Mouse (Mus musculus) heart, embryonic 11.5 days (tissue): Measurements from ENCODE around the gene Cenpi. TPM values are rescaled to one million over a fixed set of nuclear protein-coding genes. Genes with fewer than 3 reads are reported as not detected.
"Not testable (repeated sequence)": the region's sequence is repeated elsewhere in the genome, so short reads cannot be mapped to it uniquely, and the experiment has no call there.

ENCODE experiments used
- ATAC-seq: fragments of 200-750 bp; cut with Nextera tagmentation; replicated peaks from 2 replicates; pipeline ENCODE4 v1.8.0; 2017; ENCODE audit warnings: moderate library complexity; ENCODE audit not compliant: insufficient number of reproducible peaks, low FRiP score, low TSS enrichment
- H3K27ac ChIP-seq: fragments of 300-500 bp; sonication (generic); 2 replicates; pipeline ENCODE4 v1.5.1; 2014; ENCODE audit warnings: mild to moderate bottlenecking, low read depth, low read length
- H3K27me3 ChIP-seq: fragments of 300-500 bp; sonication (generic); 2 replicates; pipeline ENCODE4 v1.6.1; 2014; ENCODE audit warnings: mild to moderate bottlenecking, low read length, mixed read lengths; ENCODE audit not compliant: control insufficient read depth, insufficient read depth
- H3K36me3 ChIP-seq: fragments of 300-500 bp; sonication (generic); 2 replicates; pipeline ENCODE4 v1.6.1; 2014; ENCODE audit warnings: mild to moderate bottlenecking, low read length, moderate library complexity, mixed read lengths; ENCODE audit not compliant: control insufficient read depth, insufficient read depth
- H3K4me1 ChIP-seq: fragments of 300-500 bp; sonication (generic); 2 replicates; pipeline ENCODE4 v1.6.1; 2014; ENCODE audit warnings: low read length; ENCODE audit not compliant: control insufficient read depth, insufficient read depth
- H3K4me2 ChIP-seq: fragments of 300-500 bp; sonication (generic); 2 replicates; pipeline ENCODE4 v1.6.1; 2014; ENCODE audit warnings: mild to moderate bottlenecking, moderate library complexity
- H3K4me3 ChIP-seq: fragments of 300-500 bp; sonication (generic); 2 replicates; pipeline ENCODE4 v1.5.1; 2014; ENCODE audit warnings: low read depth, low read length
- H3K9ac ChIP-seq: fragments of 300-500 bp; sonication (generic); 2 replicates; pipeline ENCODE4 v1.6.1; 2014; ENCODE audit warnings: mild to moderate bottlenecking, low read depth, low read length, moderate library complexity
- H3K9me3 ChIP-seq: fragments of 300-500 bp; sonication (generic); replicated peaks from 2 replicates; pipeline ENCODE4 v1.6.1; 2016; ENCODE audit warnings: low read length; ENCODE audit not compliant: control insufficient read depth
- WGBS: fragments of 180-500 bp; shearing (Covaris S2); extraction: QIAGEN DNeasy Blood & Tissue Kit; methylation state at CpG from one replicate; pipeline ENCODE4 v1.1.7; 2014; ENCODE audit not compliant: insufficient replicate concordance; 5-methylcytosine and 5-hydroxymethylcytosine counted together
- polyA plus RNA-seq: library from polyadenylated mRNA; unstranded; fragments of >200 nt; fragmentation: Nextera tagmentation; extraction: Ambion mirVana; gene quantifications from 2 replicates; pipeline ENCODE4 v1.2.1, GENCODE M21; 2014

Gene Cenpi
- polyA plus RNA-seq, 1 experiment from 2014 or later: 28.6 TPM

DNA sequence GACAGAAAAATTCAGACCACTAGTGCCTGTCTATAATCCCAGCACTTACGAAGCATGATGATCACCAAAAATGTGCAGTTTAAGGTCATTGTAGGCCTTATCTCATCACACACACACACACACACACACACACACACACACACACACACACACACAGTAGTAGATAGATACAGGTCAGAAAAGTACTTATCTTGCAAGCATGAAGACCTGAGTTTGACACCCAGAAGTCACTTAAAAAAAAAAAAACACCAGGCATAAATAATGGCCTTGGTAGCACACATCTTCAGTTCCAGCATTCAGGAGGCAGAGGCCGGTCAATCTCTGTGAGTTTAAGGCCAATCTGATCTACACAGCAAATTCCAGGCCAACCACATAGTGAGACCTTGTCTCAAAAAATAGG, 20.6 kb upstream of the Cenpi start:
- H3K27ac ChIP-seq: no peak overlapping the region
- no peaks in the 10 kb centered on the region for H3K9me3 ChIP-seq
- no peaks in the 10 kb centered on the region for H3K27me3 ChIP-seq
- H3K4me3 ChIP-seq: no peak overlapping the region
- H3K9ac ChIP-seq: no peak overlapping the region
- H3K4me2 ChIP-seq: no peak overlapping the region
- no peak for ATAC-seq
- no peaks in the 10 kb centered on the region for H3K4me1 ChIP-seq
- 87% methylated on average over 2 of the region's 2 CpGs for WGBS
- no peaks in the 10 kb centered on the region for H3K36me3 ChIP-seq

DNA sequence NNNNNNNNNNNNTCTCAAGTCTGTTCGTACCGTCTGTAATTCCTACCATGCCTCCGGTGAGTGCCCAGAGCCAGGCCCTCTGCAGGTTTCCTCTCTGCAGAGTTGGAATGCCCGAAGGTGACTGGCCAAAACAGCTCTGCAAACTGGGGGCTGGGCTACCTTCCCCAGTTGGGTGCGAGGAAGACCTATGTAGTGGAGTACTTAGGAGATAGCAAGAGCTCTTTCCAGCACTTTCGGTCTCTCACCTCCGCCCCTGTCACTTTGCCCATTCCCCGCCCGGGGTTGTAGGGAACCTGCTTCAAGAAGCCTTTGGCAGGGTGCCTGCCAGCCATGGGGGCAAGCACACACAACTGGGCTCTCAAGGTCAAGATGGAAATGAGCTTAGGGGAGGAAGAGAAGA, 11.6 kb upstream of the Cenpi start:
- H3K36me3 ChIP-seq: no peaks in the 10 kb centered on the region
- no peak overlapping the region for H3K27ac ChIP-seq
- no peaks in the 10 kb centered on the region for H3K9me3 ChIP-seq
- peak overlapping the region; percentile 73 for H3K4me2 ChIP-seq
- 25% methylated on average over 9 of the region's 9 CpGs for WGBS
- H3K9ac ChIP-seq: no peak overlapping the region
- peak overlapping the region; percentile 45 for H3K4me3 ChIP-seq
- H3K27me3 ChIP-seq: peaks cover 3% of the 10 kb centered on the region; the same call in 1 of the 2 replicates
- ATAC-seq: no peak
- no peaks in the 10 kb centered on the region for H3K4me1 ChIP-seq

GRCm38 (mm10) chrX:134296737-134297136, 11.1 kb upstream of the Cenpi start:
- Histone ChIP-seq H3K27ac (no peak overlapping the region), H3K4me2 (peak overlapping the region; percentile 73), H3K36me3 (no peaks in the 10 kb centered on the region), H3K4me3 (peak overlapping the region; percentile 45; the same call in 1 of the 2 replicates), H3K9ac (no peak overlapping the region), H3K4me1 (no peaks in the 10 kb centered on the region), H3K9me3 (no peaks in the 10 kb centered on the region), H3K27me3 (peaks cover 3% of the 10 kb centered on the region; the same call in 1 of the 2 replicates)
- WGBS: 22% methylated on average over 7 of the region's 7 CpGs
- ATAC-seq: no peak

DNA sequence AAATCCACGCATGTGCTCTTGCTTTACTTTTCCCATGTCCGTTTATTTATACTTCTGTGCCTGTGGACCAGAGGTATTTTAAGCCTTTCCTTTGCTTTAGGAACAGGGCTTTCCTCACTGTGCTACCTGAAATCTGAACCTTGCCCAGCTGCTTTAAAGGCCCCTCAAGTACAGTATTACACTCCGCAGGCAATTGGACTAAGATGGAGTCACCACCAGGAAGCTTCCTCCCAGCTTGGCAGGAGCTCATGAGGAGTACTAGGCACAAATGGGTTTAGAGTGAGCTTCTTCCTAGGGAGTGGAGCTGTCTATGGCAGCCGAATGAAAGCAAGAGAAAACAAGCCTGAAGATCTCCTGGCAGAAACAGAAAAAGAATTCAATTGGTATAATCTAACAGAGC, 10.7 kb upstream of the Cenpi start:
- Histone ChIP-seq H3K4me1 (no peaks in the 10 kb centered on the region), H3K9me3 (no peaks in the 10 kb centered on the region), H3K36me3 (no peaks in the 10 kb centered on the region), H3K4me3 (no peak overlapping the region), H3K27ac (no peak overlapping the region), H3K9ac (no peak overlapping the region), H3K27me3 (peaks cover 3% of the 10 kb centered on the region; the same call in 1 of the 2 replicates), H3K4me2 (no peak overlapping the region; the same call in 1 of the 2 replicates)
- no peak for ATAC-seq
- 25% methylated on average over 4 of the region's 4 CpGs for WGBS

- no peaks in the 10 kb centered on the region for H3K9me3 ChIP-seq
- H3K27me3 ChIP-seq: peaks cover 3% of the 10 kb centered on the region; the same call in 1 of the 2 replicates
- H3K4me2 ChIP-seq: no peak overlapping the region
- no peaks in the 10 kb centered on the region for H3K4me1 ChIP-seq
- H3K36me3 ChIP-seq: no peaks in the 10 kb centered on the region
- H3K4me3 ChIP-seq: no peak overlapping the region
- no peak overlapping the region for H3K27ac ChIP-seq
- 56% methylated on average over 5 of the region's 5 CpGs for WGBS
- no peak overlapping the region for H3K9ac ChIP-seq
- no peak for ATAC-seq
Observed at GRCm38 (mm10) chrX:134300219-134300618, 7.7 kb upstream of the Cenpi start.

- no peak overlapping the region for H3K4me2 ChIP-seq
- H3K4me3 ChIP-seq: no peak overlapping the region
- no peak for ATAC-seq
- H3K36me3 ChIP-seq: no peaks in the 10 kb centered on the region
- H3K27ac ChIP-seq: no peak overlapping the region
- no peaks in the 10 kb centered on the region for H3K9me3 ChIP-seq
- H3K9ac ChIP-seq: no peak overlapping the region
- H3K4me1 ChIP-seq: no peaks in the 10 kb centered on the region
- H3K27me3 ChIP-seq: no peaks in the 10 kb centered on the region
- WGBS: 83% methylated on average over 1 of the region's 1 CpGs
Observed at GRCm38 (mm10) chrX:134303287-134303686, 4.6 kb upstream of the Cenpi start.

GRCm38 (mm10) chrX:134308275-134308634, 371 bp downstream of the Cenpi start:
- WGBS: 26% methylated on average over 9 of the region's 9 CpGs
- no peaks in the 10 kb centered on the region for H3K4me1 ChIP-seq
- no peaks in the 10 kb centered on the region for H3K9me3 ChIP-seq
- peak overlapping the region; percentile 58 for H3K4me2 ChIP-seq
- peak; percentile 75; the same call in 1 of the 2 replicates for ATAC-seq
- no peaks in the 10 kb centered on the region for H3K36me3 ChIP-seq
- H3K4me3 ChIP-seq: peak overlapping the region; percentile 38
- no peak overlapping the region for H3K27ac ChIP-seq
- no peaks in the 10 kb centered on the region for H3K27me3 ChIP-seq
- H3K9ac ChIP-seq: peak overlapping the region; percentile 71; the same call in 1 of the 2 replicates

DNA sequence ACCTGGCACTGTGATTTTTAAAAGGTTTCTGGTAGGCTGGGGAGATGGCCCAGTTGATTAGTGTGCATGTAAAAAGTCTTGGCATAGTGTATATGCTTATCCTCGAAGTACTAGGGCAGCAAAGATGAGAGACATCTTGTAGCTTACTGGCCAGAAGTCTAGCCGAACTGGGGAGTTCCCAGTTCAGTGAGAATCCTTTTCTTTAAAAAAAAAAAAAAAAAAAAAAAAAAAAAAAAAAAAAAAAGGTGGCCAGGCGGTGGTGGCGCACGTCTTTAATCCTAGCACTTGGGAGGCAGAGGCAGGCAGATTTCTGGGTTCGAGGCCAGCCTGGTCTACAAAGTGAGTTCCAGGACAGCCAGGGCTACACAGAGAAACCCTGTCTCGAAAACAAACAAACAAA, 3.3 kb downstream of the Cenpi start:
- not testable (repeated sequence) for H3K4me1 ChIP-seq, H3K9me3 ChIP-seq, ATAC-seq, H3K4me3 ChIP-seq, H3K36me3 ChIP-seq, H3K9ac ChIP-seq, H3K27ac ChIP-seq, H3K27me3 ChIP-seq, H3K4me2 ChIP-seq
- WGBS: 72% methylated on average over 7 of the region's 7 CpGs

- no peak overlapping the region for H3K4me3 ChIP-seq
- no peak for ATAC-seq
- no peaks in the 10 kb centered on the region for H3K4me1 ChIP-seq
- no peak overlapping the region for H3K9ac ChIP-seq
- H3K9me3 ChIP-seq: no peaks in the 10 kb centered on the region
- no peaks in the 10 kb centered on the region for H3K27me3 ChIP-seq
- no peak overlapping the region for H3K27ac ChIP-seq
- no peaks in the 10 kb centered on the region for H3K36me3 ChIP-seq
- WGBS: 74% methylated on average over 2 of the region's 2 CpGs
- no peak overlapping the region for H3K4me2 ChIP-seq
Observed at GRCm38 (mm10) chrX:134319153-134319932, 11.5 kb downstream of the Cenpi start.
